Mouse (Mus musculus): ENCODE measurements around the gene Atp5f1. TPM values are rescaled to one million over a fixed set of nuclear protein-coding genes. Genes with fewer than 3 reads are reported as not detected.

Atp5f1 gene
- polyA plus RNA-seq, 1 experiment from 2014 or later = 436 TPM

GRCm38 (mm10) chr3:105894601-105895592 lies 65.0 kb downstream of the Atp5f1 start:
- ATAC-seq (peak; percentile 77), DNase-seq (peak; percentile 93)
- WGBS (ENCODE audit: insufficient replicate concordance) = 21% methylated on average over 23 of the region's 23 CpGs
- peak overlapping the region; percentile 42 for H3K4me2 ChIP-seq (ENCODE audit: low read depth, low read length)
- no peaks in the 10 kb centered on the region for H3K27me3 ChIP-seq (ENCODE audit: insufficient read depth, low read length)
- H3K4me1 ChIP-seq (ENCODE audit: insufficient read depth) = peaks cover 40% of the 10 kb centered on the region
- peak overlapping the region; percentile 3; the same call in 1 of the 2 replicates for H3K9ac ChIP-seq (replicated peaks)
- peak; percentile 95 for TF ChIP-seq CTCF (IDR thresholded peaks at IDR 0.05; ENCODE audit: low read depth)
- TF ChIP-seq EP300 (IDR thresholded peaks at IDR 0.05; ENCODE audit: low read depth) = peak; percentile 77
- H3K27ac ChIP-seq (ENCODE audit: low read depth) = peak overlapping the region; percentile 95
- no peaks in the 10 kb centered on the region for H3K36me3 ChIP-seq (replicated peaks; ENCODE audit: insufficient read depth, low read length)
- H3K9me3 ChIP-seq (ENCODE audit: low read length) = no peaks in the 10 kb centered on the region
- H3K4me3 ChIP-seq (ENCODE audit: low read depth, low read length) = peak overlapping the region; percentile 11; the same call in 1 of the 2 replicates

GRCm38 (mm10) chr3:105893941-105894391 lies 65.9 kb downstream of the Atp5f1 start:
- H3K4me2 ChIP-seq (ENCODE audit: low read depth, low read length) = peak overlapping the region; percentile 42
- no peaks in the 10 kb centered on the region for H3K27me3 ChIP-seq (ENCODE audit: insufficient read depth, low read length)
- H3K36me3 ChIP-seq (replicated peaks; ENCODE audit: insufficient read depth, low read length) = no peaks in the 10 kb centered on the region
- peak overlapping the region; percentile 95 for H3K27ac ChIP-seq (ENCODE audit: low read depth)
- H3K9ac ChIP-seq (replicated peaks) = 0 out of 2 replicates have a peak overlapping the region, but pooled peaks have one; percentile 26
- TF ChIP-seq CTCF (IDR thresholded peaks at IDR 0.05; ENCODE audit: low read depth) (no peak), EP300 (IDR thresholded peaks at IDR 0.05; ENCODE audit: low read depth) (no peak)
- no peaks in the 10 kb centered on the region for H3K9me3 ChIP-seq (ENCODE audit: low read length)
- ATAC-seq = no peak
- WGBS (ENCODE audit: insufficient replicate concordance) = 36% methylated on average over 6 of the region's 6 CpGs
- peaks cover 40% of the 10 kb centered on the region for H3K4me1 ChIP-seq (ENCODE audit: insufficient read depth)
- no peak overlapping the region for H3K4me3 ChIP-seq (ENCODE audit: low read depth, low read length)
- DNase-seq = peak; percentile 36

Other genes starting within 250 kb of the Atp5f1 start
- gene Rap1a, start 158.8 kb downstream of the Atp5f1 start, polyA plus RNA-seq (2015; fragmentation: Nextera tagmentation; extraction: Ambion mirVana) = 89.0 and 93.3 TPM in 2 replicates
- gene Adora3, start 89.2 kb downstream of the Atp5f1 start, polyA plus RNA-seq (2015; fragmentation: Nextera tagmentation; extraction: Ambion mirVana) = 0.62 and 0.92 TPM in 2 replicates
- gene Tmigd3, start 89.2 kb downstream of the Atp5f1 start, polyA plus RNA-seq (2015; fragmentation: Nextera tagmentation; extraction: Ambion mirVana) = 0.13 TPM in 1 of 2 replicates, not detected in the other
- gene I830077J02Rik, start 27.4 kb downstream of the Atp5f1 start, polyA plus RNA-seq (2015; fragmentation: Nextera tagmentation; extraction: Ambion mirVana) = 3.9 and 5.4 TPM in 2 replicates
- 28.9 and 32.4 TPM in 2 replicates for gene Wdr77, start 730 bp downstream of the Atp5f1 start, polyA plus RNA-seq (2015; fragmentation: Nextera tagmentation; extraction: Ambion mirVana)
- 0.28 and 0.40 TPM in 2 replicates for gene Ovgp1, start 13.6 kb upstream of the Atp5f1 start, polyA plus RNA-seq (2015; fragmentation: Nextera tagmentation; extraction: Ambion mirVana)
- gene Pifo, start 54.5 kb upstream of the Atp5f1 start, polyA plus RNA-seq (2015; fragmentation: Nextera tagmentation; extraction: Ambion mirVana) = not detected in 2 replicates
- gene Chil5, start 72.7 kb upstream of the Atp5f1 start, polyA plus RNA-seq (2015; fragmentation: Nextera tagmentation; extraction: Ambion mirVana) = 0.33 and 0.38 TPM in 2 replicates
- not detected in 2 replicates for gene Chia1, start 153.1 kb upstream of the Atp5f1 start, polyA plus RNA-seq (2015; fragmentation: Nextera tagmentation; extraction: Ambion mirVana)
- 103 and 110 TPM in 2 replicates for gene Chil3, start 207.5 kb upstream of the Atp5f1 start, polyA plus RNA-seq (2015; fragmentation: Nextera tagmentation; extraction: Ambion mirVana)

All from liver, postnatal 0 days (tissue).